8 mouse cellular contexts compared by ENCODE assay signal in genomic region chr5:23711671-23712129, GRCm38 (mm10). TPM values are rescaled to one million over a fixed set of nuclear protein-coding genes. Genes with fewer than 3 reads are reported as not detected.
DNase-seq lines count a peak whose midpoint lies in the region; ATAC-seq lines count a peak whose summit lies in the region.
"Not testable (repeated sequence)": the region's sequence is repeated elsewhere in the genome, so short reads cannot be mapped to it uniquely, and the experiment has no call there.

No protein-coding gene starts in this region.

- peak overlapping the region; percentile 63 for H3K27ac ChIP-seq in embryonic facial prominence, embryonic 15.5 days (replicated peaks)
- H3K27ac ChIP-seq in heart, embryonic 13.5 days (replicated peaks), result peak overlapping the region; percentile 88

- H3K9me3 ChIP-seq in embryonic facial prominence, embryonic 15.5 days (replicated peaks), result peaks cover 20% of the 10 kb centered on the region
- peaks cover 34% of the 10 kb centered on the region for H3K9me3 ChIP-seq in heart, embryonic 13.5 days

- not testable (repeated sequence) for H3K4me1 ChIP-seq in embryonic facial prominence, embryonic 15.5 days; heart, embryonic 13.5 days

- H3K4me2 ChIP-seq in embryonic facial prominence, embryonic 15.5 days (replicated peaks), result peak overlapping the region; percentile 75
- peak overlapping the region; percentile 78 for H3K4me2 ChIP-seq in heart, embryonic 13.5 days

- ATAC-seq in embryonic facial prominence, embryonic 15.5 days (ENCODE audit: insufficient number of reproducible peaks, low FRiP score, low TSS enrichment, low read depth); heart, embryonic 13.5 days (ENCODE audit: extremely low read depth, insufficient number of reproducible peaks, low FRiP score, low TSS enrichment): not testable (repeated sequence)

- WGBS in embryonic facial prominence, embryonic 15.5 days, result 42% methylated on average over 6 of the region's 6 CpGs
- 54% methylated on average over 6 of the region's 6 CpGs for WGBS in heart, embryonic 13.5 days

- DNase-seq in B cell, adult 2 months, result peak; percentile 54 to 60
- peak; percentile 14 for DNase-seq in adrenal gland, postnatal 10 days
- DNase-seq in kidney, adult 8-10 months, result peak; percentile 29 to 34
- peak; percentile 31 to 68 for DNase-seq in left cerebral cortex, postnatal 25 days (ENCODE audit: low spot score in 2 of 2)
- DNase-seq in lung, postnatal 25 days (ENCODE audit: low spot score), result peak; percentile 23
- DNase-seq in right cerebral cortex, adult 18-20 months, result peak; percentile 26

- peaks cover 34% of the 10 kb centered on the region for H3K36me3 ChIP-seq in embryonic facial prominence, embryonic 15.5 days
- peaks cover 44% of the 10 kb centered on the region for H3K36me3 ChIP-seq in heart, embryonic 13.5 days

- peak overlapping the region; percentile 75 for H3K4me3 ChIP-seq in embryonic facial prominence, embryonic 15.5 days (replicated peaks)
- peak overlapping the region; percentile 84 for H3K4me3 ChIP-seq in heart, embryonic 13.5 days

- H3K9ac ChIP-seq in embryonic facial prominence, embryonic 15.5 days, result peak overlapping the region; percentile 48; the same call in 1 of the 2 replicates
- peak overlapping the region; percentile 88 for H3K9ac ChIP-seq in heart, embryonic 13.5 days

- H3K27me3 ChIP-seq in embryonic facial prominence, embryonic 15.5 days; heart, embryonic 13.5 days (replicated peaks): not testable (repeated sequence)

- intact Hi-C loops in left cerebral cortex, postnatal 25 days (cut with DNase I), result not testable (repeated sequence)

RNA-seq across cellular contexts. Expression of gene Srpk2, which starts 27.3 kb away (rescaled TPM):
- total RNA-seq in adrenal gland, postnatal 10 days (2021), result 10 to 100 TPM; 43.0 to 50.7 TPM
- 54.0 and 56.2 TPM in 2 replicates for polyA plus RNA-seq in embryonic facial prominence, embryonic 15.5 days (2015; fragmentation: Nextera tagmentation; extraction: Ambion mirVana)
- polyA plus RNA-seq in heart, embryonic 13.5 days (2015; fragmentation: Nextera tagmentation; extraction: Ambion mirVana), result 37.7 and 45.5 TPM in 2 replicates
- 100 to 1,000 TPM; 186 to 190 TPM for total RNA-seq in left cerebral cortex, postnatal 25 days (2021)
